Mouse (Mus musculus): ENCODE data around the gene Slc37a1. TPM values are rescaled to one million over a fixed set of nuclear protein-coding genes. Genes with fewer than 3 reads are reported as not detected.

The Slc37a1 gene
- total and polyA plus RNA-seq, 3 experiments, result 7.3 to 19.7 (median 9.1) TPM

- H3K27ac ChIP-seq, result peak overlapping the region; percentile 53
- peak overlapping the region; percentile 62; the same call in 1 of the 2 replicates for H3K4me3 ChIP-seq
- no peaks in the 10 kb centered on the region for H3K36me3 ChIP-seq (ENCODE audit: control insufficient read depth, insufficient read depth, low read length)
- H3K9ac ChIP-seq (ENCODE audit: low read depth, low read length), result no peak overlapping the region
- no peak for TF ChIP-seq EP300 (IDR thresholded peaks at IDR 0.05; ENCODE audit: insufficient read depth, low read depth, low read length)
- no peak for TF ChIP-seq POLR2A (IDR thresholded peaks at IDR 0.05; ENCODE audit: insufficient read depth, low read depth, low read length)
- TF ChIP-seq CTCF (IDR thresholded peaks at IDR 0.05), result peak; percentile 63
- intact Hi-C loops (cut with DNase I), result loop anchor here (2.0 kb wide), 1 partner anchor 43 kb away; no protein-coding TSS in a partner anchor
- no peaks in the 10 kb centered on the region for H3K4me1 ChIP-seq (ENCODE audit: control insufficient read depth, insufficient read depth, low read length)
- no peaks in the 10 kb centered on the region; the same call in 1 of the 2 replicates for H3K79me2 ChIP-seq (replicated peaks; ENCODE audit: control insufficient read depth, insufficient read depth, low read length)
- no peaks in the 10 kb centered on the region for H3K27me3 ChIP-seq (ENCODE audit: control insufficient read depth, insufficient read depth, low read length)
- WGBS, result 0% methylated on average over 7 of the region's 7 CpGs
- DNase-seq, result peak; percentile 67 to 69
Measured at GRCm38 (mm10) chr17:31297521-31297939, 10.9 kb downstream of the Slc37a1 start.

DNA sequence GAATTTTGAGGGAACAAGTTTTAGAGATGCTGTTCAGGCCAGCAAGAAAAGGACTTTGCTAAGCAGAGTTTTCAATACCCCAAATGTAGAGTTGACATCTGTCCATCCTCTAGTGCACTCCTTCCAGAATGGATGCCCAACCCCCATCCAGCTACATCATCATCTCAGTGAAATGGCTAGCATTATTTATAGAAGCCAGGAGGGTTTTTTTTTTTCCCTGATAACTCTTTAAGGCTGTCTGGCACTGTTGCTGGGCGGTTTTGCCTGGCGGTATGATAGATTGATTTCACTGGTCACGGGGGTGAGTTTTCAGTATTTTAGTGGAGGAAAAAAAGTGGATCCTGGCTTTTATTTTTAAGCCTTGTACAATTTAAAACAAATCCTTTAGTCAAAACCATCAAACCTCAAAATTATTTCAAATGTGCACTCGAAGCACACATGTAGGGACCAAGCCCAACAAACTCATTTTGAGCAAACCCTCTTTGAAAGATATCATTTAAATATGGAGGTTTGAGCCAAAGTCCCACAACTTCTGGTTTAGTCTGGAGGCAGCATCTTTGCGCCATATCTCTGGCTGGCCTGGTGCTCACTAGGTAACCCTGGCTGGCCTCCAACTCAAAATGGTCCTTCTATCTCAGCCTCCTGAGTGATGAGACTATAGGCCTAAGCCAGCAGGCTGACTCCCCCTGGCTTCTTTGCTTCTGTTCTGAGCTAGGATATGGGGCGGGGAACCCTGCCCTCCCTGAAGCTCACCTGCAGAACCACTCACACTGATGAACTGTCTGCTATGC is 12.0 kb downstream of the Slc37a1 start:
- no peaks in the 10 kb centered on the region for H3K4me1 ChIP-seq (ENCODE audit: control insufficient read depth, insufficient read depth, low read length)
- H3K9ac ChIP-seq (ENCODE audit: low read depth, low read length), result no peak overlapping the region
- no peaks in the 10 kb centered on the region; the same call in 1 of the 2 replicates for H3K79me2 ChIP-seq (replicated peaks; ENCODE audit: control insufficient read depth, insufficient read depth, low read length)
- WGBS, result 83% methylated on average over 6 of the region's 6 CpGs
- no peak overlapping the region for H3K4me3 ChIP-seq
- intact Hi-C loops (cut with DNase I), result no loop called here
- H3K27ac ChIP-seq, result no peak overlapping the region
- H3K36me3 ChIP-seq (ENCODE audit: control insufficient read depth, insufficient read depth, low read length), result no peaks in the 10 kb centered on the region
- TF ChIP-seq CTCF (IDR thresholded peaks at IDR 0.05) (no peak), EP300 (IDR thresholded peaks at IDR 0.05; ENCODE audit: insufficient read depth, low read depth, low read length) (no peak), POLR2A (IDR thresholded peaks at IDR 0.05; ENCODE audit: insufficient read depth, low read depth, low read length) (no peak)
- no peaks in the 10 kb centered on the region for H3K27me3 ChIP-seq (ENCODE audit: control insufficient read depth, insufficient read depth, low read length)
- no peak for DNase-seq

GRCm38 (mm10) chr17:31299981-31300380 is 13.4 kb downstream of the Slc37a1 start:
- intact Hi-C loops (cut with DNase I), result no loop called here
- 88% methylated on average over 4 of the region's 4 CpGs for WGBS
- no peak overlapping the region for H3K4me3 ChIP-seq
- H3K36me3 ChIP-seq (ENCODE audit: control insufficient read depth, insufficient read depth, low read length), result no peaks in the 10 kb centered on the region
- TF ChIP-seq EP300 (IDR thresholded peaks at IDR 0.05; ENCODE audit: insufficient read depth, low read depth, low read length), result no peak
- no peak for TF ChIP-seq POLR2A (IDR thresholded peaks at IDR 0.05; ENCODE audit: insufficient read depth, low read depth, low read length)
- no peak for TF ChIP-seq CTCF (IDR thresholded peaks at IDR 0.05)
- no peak overlapping the region for H3K27ac ChIP-seq
- DNase-seq, result no peak
- H3K4me1 ChIP-seq (ENCODE audit: control insufficient read depth, insufficient read depth, low read length), result peaks cover under 1% of the 10 kb centered on the region; the same call in 1 of the 2 replicates
- no peaks in the 10 kb centered on the region for H3K27me3 ChIP-seq (ENCODE audit: control insufficient read depth, insufficient read depth, low read length)
- no peaks in the 10 kb centered on the region; the same call in 1 of the 2 replicates for H3K79me2 ChIP-seq (replicated peaks; ENCODE audit: control insufficient read depth, insufficient read depth, low read length)
- H3K9ac ChIP-seq (ENCODE audit: low read depth, low read length), result no peak overlapping the region

DNA sequence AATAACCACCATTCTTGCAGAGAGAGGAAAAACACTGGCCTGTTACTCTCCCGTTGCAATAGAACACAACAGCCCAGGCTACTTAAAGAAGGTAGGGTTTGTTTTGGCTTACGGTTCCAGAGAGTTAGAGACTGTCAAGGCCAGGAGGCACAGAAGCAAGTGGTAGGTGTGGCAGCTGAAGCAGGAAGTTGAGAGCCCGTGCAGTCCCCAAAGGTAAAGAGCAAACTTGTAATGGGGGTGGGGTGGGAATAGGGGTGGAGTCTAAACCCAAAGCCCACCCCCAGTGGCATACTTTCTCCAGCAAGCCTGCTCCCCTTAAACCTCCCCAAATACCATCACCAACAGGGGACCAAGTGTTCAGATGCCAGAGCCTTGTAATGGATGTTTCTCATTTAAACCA is 14.1 kb downstream of the Slc37a1 start:
- no peaks in the 10 kb centered on the region; the same call in 1 of the 2 replicates for H3K79me2 ChIP-seq (replicated peaks; ENCODE audit: control insufficient read depth, insufficient read depth, low read length)
- TF ChIP-seq POLR2A (IDR thresholded peaks at IDR 0.05; ENCODE audit: insufficient read depth, low read depth, low read length) (no peak), EP300 (IDR thresholded peaks at IDR 0.05; ENCODE audit: insufficient read depth, low read depth, low read length) (no peak), CTCF (IDR thresholded peaks at IDR 0.05) (no peak)
- peaks cover 5% of the 10 kb centered on the region; the same call in 1 of the 2 replicates for H3K4me1 ChIP-seq (ENCODE audit: control insufficient read depth, insufficient read depth, low read length)
- H3K4me3 ChIP-seq, result no peak overlapping the region
- H3K36me3 ChIP-seq (ENCODE audit: control insufficient read depth, insufficient read depth, low read length), result no peaks in the 10 kb centered on the region
- no peaks in the 10 kb centered on the region for H3K27me3 ChIP-seq (ENCODE audit: control insufficient read depth, insufficient read depth, low read length)
- intact Hi-C loops (cut with DNase I), result no loop called here
- no peak overlapping the region for H3K27ac ChIP-seq
- no peak for DNase-seq
- no peak overlapping the region for H3K9ac ChIP-seq (ENCODE audit: low read depth, low read length)
- WGBS, result 67% methylated on average over 3 of the region's 3 CpGs

DNA sequence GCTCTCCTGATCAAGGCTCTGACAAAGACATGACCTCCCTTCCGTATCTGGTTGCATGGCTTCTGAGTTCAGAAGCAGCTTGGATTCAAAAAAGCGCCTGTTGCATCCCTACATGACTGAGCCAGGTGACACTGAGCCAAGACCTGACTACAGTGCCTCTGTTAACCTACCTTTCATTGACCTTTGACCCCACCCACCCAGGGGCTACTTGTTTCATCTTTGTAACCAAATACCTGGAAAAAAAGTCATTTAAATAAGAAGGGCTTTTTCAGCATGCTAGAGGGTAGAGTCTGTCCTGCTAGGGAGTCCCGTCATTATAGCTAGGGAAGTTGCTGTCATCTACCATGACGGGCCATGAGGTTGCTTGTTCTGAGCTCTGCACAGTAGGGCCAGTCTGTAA is 16.8 kb downstream of the Slc37a1 start:
- Histone ChIP-seq H3K36me3 (ENCODE audit: control insufficient read depth, insufficient read depth, low read length) (no peaks in the 10 kb centered on the region), H3K4me3 (no peak overlapping the region), H3K9ac (ENCODE audit: low read depth, low read length) (no peak overlapping the region), H3K4me1 (ENCODE audit: control insufficient read depth, insufficient read depth, low read length) (peaks cover 5% of the 10 kb centered on the region; the same call in 1 of the 2 replicates), H3K27ac (no peak overlapping the region), H3K27me3 (ENCODE audit: control insufficient read depth, insufficient read depth, low read length) (no peaks in the 10 kb centered on the region), H3K79me2 (replicated peaks; ENCODE audit: control insufficient read depth, insufficient read depth, low read length) (no peaks in the 10 kb centered on the region; the same call in 1 of the 2 replicates)
- intact Hi-C loops (cut with DNase I), result no loop called here
- TF ChIP-seq EP300 (IDR thresholded peaks at IDR 0.05; ENCODE audit: insufficient read depth, low read depth, low read length), result no peak
- no peak for DNase-seq
- 97% methylated on average over 4 of the region's 4 CpGs for WGBS
